Mouse (Mus musculus) left cerebral cortex, postnatal 4 days (tissue): ENCODE data around the gene Mfsd2b. TPM values are rescaled to one million over a fixed set of nuclear protein-coding genes. Genes with fewer than 3 reads are reported as not detected.

Experiments used
- DNase-seq: peaks from one replicate; pipeline ENCODE4 v3.0.0-alpha.2; 2022
- intact Hi-C: fragments of 180-260 bp; cut with DNase I; formaldehyde crosslinking; loops from one replicate; pipeline ENCODE4 v1.15.1; 2025
- total RNA-seq, 2 experiments: library from RNA; stranded (reverse); gene quantifications; 2 replicates each; pipeline ENCODE4 v1.2.3; 2021

The Mfsd2b gene
- total RNA-seq, 2 experiments from 2014 or later, result 1.6 to 1.9 TPM

- intact Hi-C loops, result no loop called here
- DNase-seq, result no peak
These were observed 1.5 kb upstream of the Mfsd2b start for GRCm38 (mm10) chr12:4875623-4876022.

- DNase-seq, result no peak
- intact Hi-C loops, result no loop called here
These were observed 628 bp downstream of the Mfsd2b start for GRCm38 (mm10) chr12:4873531-4873930.

GRCm38 (mm10) chr12:4872983-4873477 is 1.1 kb downstream of the Mfsd2b start:
- intact Hi-C loops, result no loop called here
- DNase-seq, result no peak

GRCm38 (mm10) chr12:4872273-4872672 is 1.9 kb downstream of the Mfsd2b start:
- intact Hi-C loops, result no loop called here

GRCm38 (mm10) chr12:4871260-4871659 is 2.9 kb downstream of the Mfsd2b start:
- no peak for DNase-seq
- intact Hi-C loops, result no loop called here

More at GRCm38 (mm10) chr12:4872273-4872672, 1.9 kb downstream of the Mfsd2b start:
- DNase-seq, result no peak

- no peak for DNase-seq
- intact Hi-C loops, result no loop called here
These were observed 5.2 kb downstream of the Mfsd2b start for GRCm38 (mm10) chr12:4868924-4869323.

GRCm38 (mm10) chr12:4864338-4864690 is 9.8 kb downstream of the Mfsd2b start:
- intact Hi-C loops, result no loop called here
- no peak for DNase-seq

GRCm38 (mm10) chr12:4863654-4864337 is 10.4 kb downstream of the Mfsd2b start:
- DNase-seq, result no peak
- intact Hi-C loops, result no loop called here

- no peak for DNase-seq
- intact Hi-C loops, result no loop called here
These were observed 11.5 kb downstream of the Mfsd2b start for GRCm38 (mm10) chr12:4862672-4863071.

GRCm38 (mm10) chr12:4859241-4859914 is 14.8 kb downstream of the Mfsd2b start:
- intact Hi-C loops, result no loop called here
- DNase-seq, result no peak

GRCm38 (mm10) chr12:4856834-4857233 is 17.3 kb downstream of the Mfsd2b start:
- intact Hi-C loops, result no loop called here
- no peak for DNase-seq

- no peak for DNase-seq
- intact Hi-C loops, result no loop called here
These were observed 18.0 kb downstream of the Mfsd2b start for GRCm38 (mm10) chr12:4856160-4856559.

- peak; percentile 20 for DNase-seq
These were observed 30.4 kb downstream of the Mfsd2b start for GRCm38 (mm10) chr12:4843741-4844140.

GRCm38 (mm10) chr12:4842890-4843597 is 31.1 kb downstream of the Mfsd2b start, which contains the start of gene Wdcp:
Wdcp (plus strand) TSS chr12:4843303.
- DNase-seq, result peak; percentile 89
- intact Hi-C loops, result no loop called here

More at GRCm38 (mm10) chr12:4843741-4844140, 30.4 kb downstream of the Mfsd2b start:
- intact Hi-C loops, result no loop called here

GRCm38 (mm10) chr12:4842456-4842855 is 31.7 kb downstream of the Mfsd2b start:
- intact Hi-C loops, result no loop called here
- DNase-seq, result no peak

- intact Hi-C loops, result no loop called here
- DNase-seq, result peak; percentile 66
These were observed 32.7 kb downstream of the Mfsd2b start, which contains the start of gene Fkbp1b for GRCm38 (mm10) chr12:4841392-4841887. Fkbp1b (minus strand) TSS chr12:4841591.

GRCm38 (mm10) chr12:4840741-4841140 is 33.4 kb downstream of the Mfsd2b start:
- intact Hi-C loops, result no loop called here

GRCm38 (mm10) chr12:4840010-4840409 is 34.1 kb downstream of the Mfsd2b start:
- DNase-seq, result no peak
- intact Hi-C loops, result no loop called here

More at GRCm38 (mm10) chr12:4840741-4841140, 33.4 kb downstream of the Mfsd2b start:
- DNase-seq, result peak; percentile 25

- DNase-seq, result no peak
- intact Hi-C loops, result no loop called here
These were observed 37.2 kb downstream of the Mfsd2b start for GRCm38 (mm10) chr12:4836959-4837358.

- intact Hi-C loops, result no loop called here
- DNase-seq, result no peak
These were observed 46.9 kb downstream of the Mfsd2b start for GRCm38 (mm10) chr12:4827256-4827655.
